Mouse (Mus musculus) erythroblast, embryonic 14.5 days (primary cell): ENCODE results near the gene Dock4.

ENCODE experiments used
- GATA1 ChIP-seq: IDR thresholded peaks from 2 replicates; pipeline ENCODE4 v1.6.1; 2012; ENCODE audit warnings: low read length, inconsistent platforms, mixed read lengths
- TAL1 ChIP-seq: IDR thresholded peaks from 3 replicates; pipeline ENCODE4 v1.6.1; 2012; ENCODE audit warnings: low read length, inconsistent platforms, mixed read lengths

GRCm38 (mm10) chr12:40559103-40559502 is 113.4 kb downstream of the Dock4 start:
- no peak for TF ChIP-seq GATA1
- TF ChIP-seq TAL1: no peak
